Mouse (Mus musculus) limb, embryonic 15.5 days (tissue): ENCODE results near the gene 2410002F23Rik. TPM values are rescaled to one million over a fixed set of nuclear protein-coding genes. Genes with fewer than 3 reads are reported as not detected.
A peak's percentile ranks its signal among the peaks of the same experiment; 100 is the strongest.
"Not testable (repeated sequence)": the region's sequence is repeated elsewhere in the genome, so short reads cannot be mapped to it uniquely, and the experiment has no call there.

Source experiments
- ATAC-seq: fragments of 200-750 bp; cut with Nextera tagmentation; 2 replicates; pipeline ENCODE4 v1.8.0; 2017; ENCODE audit warnings: low read depth, moderate TSS enrichment; ENCODE audit not compliant: insufficient number of reproducible peaks, low FRiP score, low TSS enrichment
- H3K27ac ChIP-seq: fragments of 300-500 bp; sonication (generic); 2 replicates; pipeline ENCODE4 v1.5.1; 2015; ENCODE audit warnings: moderate library complexity, mild to moderate bottlenecking, inconsistent platforms
- H3K27me3 ChIP-seq: fragments of 300-500 bp; sonication (generic); 2 replicates; pipeline ENCODE4 v1.6.1; 2015; ENCODE audit warnings: inconsistent platforms
- H3K36me3 ChIP-seq: fragments of 300-500 bp; sonication (generic); 2 replicates; pipeline ENCODE4 v1.6.1; 2015; ENCODE audit warnings: inconsistent platforms
- H3K4me1 ChIP-seq: fragments of 300-500 bp; sonication (generic); 2 replicates; pipeline ENCODE4 v1.6.1; 2015; ENCODE audit warnings: inconsistent platforms
- H3K4me2 ChIP-seq: fragments of 300-500 bp; sonication (generic); 2 replicates; pipeline ENCODE4 v1.6.1; 2015; ENCODE audit warnings: mild to moderate bottlenecking, inconsistent platforms
- H3K4me3 ChIP-seq: fragments of 300-500 bp; sonication (generic); 2 replicates; pipeline ENCODE4 v1.5.1; 2015; ENCODE audit warnings: mild to moderate bottlenecking, inconsistent platforms
- H3K9ac ChIP-seq: fragments of 300-500 bp; sonication (generic); 2 replicates; pipeline ENCODE4 v1.6.1; 2015; ENCODE audit warnings: inconsistent platforms
- H3K9me3 ChIP-seq: fragments of 300-500 bp; sonication (generic); 2 replicates; pipeline ENCODE4 v1.6.1; 2016; ENCODE audit warnings: inconsistent platforms
- WGBS: fragments of 180-500 bp; shearing (Covaris S2); methylation state at CpG from one replicate; pipeline ENCODE4 v1.1.7; 2015; 5-methylcytosine and 5-hydroxymethylcytosine counted together
- polyA plus RNA-seq: library from polyadenylated mRNA; unstranded; fragments of >200 nt; fragmentation: Nextera tagmentation; extraction: Ambion mirVana; gene quantifications from 2 replicates; pipeline ENCODE4 v1.2.1, GENCODE M21; 2015

The 2410002F23Rik gene
- polyA plus RNA-seq, 1 experiment from 2014 or later, result 183 TPM

DNA sequence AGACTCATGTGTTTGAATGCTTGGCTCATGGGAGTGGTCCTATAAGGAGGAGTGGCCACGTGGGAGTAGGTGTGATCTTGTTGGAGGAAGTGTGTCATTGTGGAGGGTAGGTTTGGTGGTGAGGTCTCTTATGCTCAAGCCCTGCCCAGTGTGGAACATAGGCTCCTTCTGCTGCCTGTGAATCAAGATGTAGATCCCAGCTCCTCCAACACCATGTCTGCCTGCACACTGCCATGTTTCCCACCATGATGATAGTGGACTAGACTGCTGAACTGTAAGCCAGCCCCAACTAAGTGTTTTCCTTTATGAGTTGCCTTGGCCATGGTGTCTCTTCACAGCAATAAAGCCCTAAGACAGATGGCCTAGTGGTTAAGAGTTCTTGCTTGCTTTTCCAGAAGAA, 2.4 kb upstream of the 2410002F23Rik start:
- WGBS, result 48% methylated on average over 1 of the region's 1 CpGs
- H3K4me1 ChIP-seq, result peaks cover 12% of the 10 kb centered on the region
- H3K9me3 ChIP-seq, result no peaks in the 10 kb centered on the region
- H3K27me3 ChIP-seq, result no peaks in the 10 kb centered on the region
- no peak overlapping the region for H3K4me2 ChIP-seq
- no peak overlapping the region for H3K27ac ChIP-seq
- H3K36me3 ChIP-seq, result peaks cover 10% of the 10 kb centered on the region
- no peak for ATAC-seq
- H3K9ac ChIP-seq, result no peak overlapping the region
- H3K4me3 ChIP-seq, result no peak overlapping the region

DNA sequence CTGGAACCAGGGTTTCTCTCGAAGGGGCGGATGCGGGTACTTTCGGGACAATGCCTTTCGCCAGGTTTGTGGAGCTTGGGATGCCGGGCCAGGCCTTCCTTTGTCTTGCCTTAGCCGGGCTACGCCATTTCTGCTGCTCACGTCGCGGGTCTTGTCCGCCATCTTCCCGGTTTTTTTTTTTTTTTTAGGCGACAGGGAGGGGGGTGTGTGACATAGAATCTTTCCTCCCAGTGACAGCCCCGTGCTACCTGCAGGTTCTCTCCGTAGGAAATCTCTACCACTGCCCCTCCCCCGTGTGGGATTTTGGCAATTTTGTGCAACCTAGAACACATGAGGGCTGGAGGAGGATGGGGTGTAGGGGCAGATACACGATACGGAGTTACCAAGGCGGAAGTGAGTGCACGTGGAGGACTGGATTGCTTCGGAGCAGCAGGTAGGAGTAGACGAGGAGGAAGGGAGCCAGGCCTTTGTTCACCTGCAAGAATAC, 505 bp downstream of the 2410002F23Rik start:
- peak overlapping the region; percentile 99 for H3K27ac ChIP-seq
- H3K4me3 ChIP-seq, result peak overlapping the region; percentile 74
- no peaks in the 10 kb centered on the region for H3K27me3 ChIP-seq
- peaks cover 16% of the 10 kb centered on the region for H3K4me1 ChIP-seq
- no peaks in the 10 kb centered on the region for H3K9me3 ChIP-seq
- 0 out of 2 replicates have a peak, but pooled peaks have one; percentile 0 for ATAC-seq
- peak overlapping the region; percentile 92 for H3K9ac ChIP-seq
- peak overlapping the region; percentile 67 for H3K4me2 ChIP-seq
- WGBS, result 0% methylated on average over 23 of the region's 23 CpGs
- peaks cover 35% of the 10 kb centered on the region for H3K36me3 ChIP-seq

GRCm38 (mm10) chr7:44247971-44248370, 1.4 kb downstream of the 2410002F23Rik start:
- Histone ChIP-seq H3K27me3 (no peaks in the 10 kb centered on the region), H3K4me2 (peak overlapping the region; percentile 67), H3K9ac (0 out of 2 replicates have a peak overlapping the region, but pooled peaks have one; percentile 92), H3K36me3 (peaks cover 45% of the 10 kb centered on the region), H3K27ac (no peak overlapping the region), H3K9me3 (no peaks in the 10 kb centered on the region), H3K4me1 (peaks cover 16% of the 10 kb centered on the region), H3K4me3 (peak overlapping the region; percentile 74)
- 84% methylated on average over 2 of the region's 2 CpGs for WGBS
- no peak for ATAC-seq

- Histone ChIP-seq H3K4me3 (no peak overlapping the region), H3K4me2 (no peak overlapping the region), H3K4me1 (peaks cover 16% of the 10 kb centered on the region), H3K9ac (no peak overlapping the region), H3K36me3 (peaks cover 56% of the 10 kb centered on the region), H3K9me3 (no peaks in the 10 kb centered on the region), H3K27ac (no peak overlapping the region), H3K27me3 (no peaks in the 10 kb centered on the region)
- 90% methylated on average over 4 of the region's 4 CpGs for WGBS
- no peak for ATAC-seq
These were observed 2.7 kb downstream of the 2410002F23Rik start for GRCm38 (mm10) chr7:44249248-44249647.

DNA sequence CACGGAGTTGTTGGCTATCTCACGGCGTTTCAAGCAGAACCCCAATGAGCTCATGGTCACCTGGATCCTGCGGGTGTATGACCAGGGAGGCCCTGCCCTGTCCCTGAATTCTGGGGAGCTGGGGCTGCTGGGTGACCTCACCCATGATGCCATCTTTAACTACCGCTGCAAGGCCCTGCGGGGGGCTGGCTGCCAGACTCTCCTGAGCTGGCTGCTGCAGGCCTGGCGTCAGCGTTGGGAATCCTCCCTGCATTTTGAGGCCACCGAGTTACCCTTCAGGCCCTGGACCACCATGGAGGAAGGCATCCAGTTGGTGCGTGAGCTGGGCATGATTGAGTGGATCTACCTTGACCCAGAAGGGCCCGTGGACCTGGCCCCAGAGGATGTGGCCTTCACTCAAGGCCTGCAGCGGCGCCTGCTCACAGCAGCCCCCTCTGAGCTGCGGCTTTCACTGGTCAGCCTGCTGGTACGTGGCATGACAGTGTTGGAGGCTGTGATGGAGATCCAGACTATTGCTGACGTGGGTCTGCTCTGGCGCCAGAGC, 4.3 kb downstream of the 2410002F23Rik start:
- H3K4me2 ChIP-seq, H3K9ac ChIP-seq, H3K27ac ChIP-seq, H3K27me3 ChIP-seq, ATAC-seq, H3K9me3 ChIP-seq, H3K4me3 ChIP-seq: not testable (repeated sequence)
- Histone ChIP-seq H3K36me3 (peaks cover 56% of the 10 kb centered on the region), H3K4me1 (peaks cover 11% of the 10 kb centered on the region)
- 90% methylated on average over 17 of the region's 17 CpGs for WGBS

GRCm38 (mm10) chr7:44253023-44253616, 6.6 kb downstream of the 2410002F23Rik start:
- peak overlapping the region; percentile 33 for H3K27ac ChIP-seq
- peaks cover 54% of the 10 kb centered on the region for H3K36me3 ChIP-seq

DNA sequence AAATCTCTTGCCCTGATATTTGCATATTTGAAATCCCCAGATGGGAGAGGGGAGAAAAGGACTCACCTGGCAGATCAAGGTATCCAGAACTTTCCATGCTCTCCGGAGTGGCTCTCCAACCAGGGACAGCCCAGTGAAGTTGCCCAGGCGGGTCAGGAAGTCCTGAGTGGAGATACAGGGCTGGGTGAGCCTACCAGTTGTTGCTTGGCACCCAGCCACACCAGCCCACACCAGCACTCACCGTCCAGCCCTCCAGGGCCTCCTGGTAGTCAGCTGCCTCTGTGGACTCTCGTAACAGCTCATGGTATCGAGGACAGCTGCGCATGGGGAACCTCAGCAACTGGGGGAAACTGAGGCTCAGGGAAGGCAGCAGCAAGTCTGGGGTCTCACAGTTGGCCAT, 8.4 kb downstream of the 2410002F23Rik start:
- Histone ChIP-seq H3K4me1 (peaks cover 3% of the 10 kb centered on the region; the same call in 1 of the 2 replicates), H3K4me3 (no peak overlapping the region), H3K9me3 (no peaks in the 10 kb centered on the region), H3K36me3 (peaks cover 37% of the 10 kb centered on the region), H3K27ac (peak overlapping the region; percentile 27; the same call in 1 of the 2 replicates), H3K27me3 (no peaks in the 10 kb centered on the region), H3K4me2 (no peak overlapping the region), H3K9ac (no peak overlapping the region)
- WGBS, result 75% methylated on average over 6 of the region's 6 CpGs
- no peak for ATAC-seq

More at GRCm38 (mm10) chr7:44253023-44253616, 6.6 kb downstream of the 2410002F23Rik start:
- H3K9me3 ChIP-seq, result no peaks in the 10 kb centered on the region
- no peak for ATAC-seq
- H3K4me1 ChIP-seq, result peaks cover 6% of the 10 kb centered on the region
- H3K27me3 ChIP-seq, result no peaks in the 10 kb centered on the region
- no peak overlapping the region for H3K4me2 ChIP-seq
- no peak overlapping the region for H3K9ac ChIP-seq
- 64% methylated on average over 15 of the region's 15 CpGs for whole genome bisulfite sequencing
- no peak overlapping the region for H3K4me3 ChIP-seq

DNA sequence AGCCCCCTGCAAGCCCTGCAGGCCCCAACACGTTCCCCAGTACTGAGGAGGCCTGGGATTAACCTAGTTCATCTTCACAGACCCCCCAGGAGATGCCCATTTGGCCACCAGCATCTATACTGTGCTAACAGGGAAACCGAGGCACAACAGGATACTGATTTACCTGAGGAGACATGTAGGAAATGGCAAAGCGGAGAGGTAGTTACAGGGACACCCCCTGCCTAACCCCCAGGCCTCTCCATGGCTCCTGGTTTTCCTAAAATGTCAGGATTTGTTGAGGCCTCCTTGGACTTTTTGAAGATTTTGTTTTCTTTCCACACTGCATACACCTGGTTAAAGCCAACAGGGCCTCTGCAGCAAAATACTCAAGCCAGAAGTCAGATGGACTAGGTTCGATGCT, 10.8 kb downstream of the 2410002F23Rik start, which contains the start of gene Acp4:
Gene Acp4, minus strand, starts transcription at position 101 of the 400 bp plus-strand sequence.
- H3K9ac ChIP-seq, result no peak within 1 kb of the TSS
- H3K4me2 ChIP-seq, result no peak within 1 kb of the TSS
- H3K27ac ChIP-seq, result no peak within 1 kb of the TSS
- H3K4me3 ChIP-seq, result no peak within 1 kb of the TSS
- H3K27me3 ChIP-seq, result peaks cover 16% of the 10 kb centered on the region
- H3K36me3 ChIP-seq, result peaks cover 19% of the 10 kb centered on the region
- ATAC-seq, result no peak
- H3K4me1 ChIP-seq, result no peaks in the 10 kb centered on the region; the same call in 1 of the 2 replicates
- WGBS, result 73% methylated on average over 4 of the region's 4 CpGs
- H3K9me3 ChIP-seq, result no peaks in the 10 kb centered on the region

DNA sequence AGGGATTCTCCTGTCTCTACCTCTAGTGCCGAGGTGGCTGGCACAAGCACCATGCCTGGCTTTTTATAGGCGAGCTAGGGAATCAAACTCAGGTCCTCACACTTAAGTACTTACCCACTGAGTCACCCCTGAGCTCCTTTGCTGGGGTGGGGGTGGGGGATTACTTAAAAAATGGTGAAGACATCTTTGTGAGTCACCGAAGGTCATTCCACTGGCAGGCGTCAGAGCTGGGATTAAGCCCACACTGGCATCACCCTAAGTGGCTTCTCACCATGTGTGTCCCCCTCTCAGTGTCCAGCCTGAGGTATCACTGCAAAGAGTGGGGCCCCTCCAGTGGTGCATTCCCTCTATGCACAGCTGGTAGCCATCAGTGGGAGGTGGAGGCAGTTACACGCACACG, 13.9 kb downstream of the 2410002F23Rik start:
- H3K27ac ChIP-seq, result no peak overlapping the region
- H3K4me3 ChIP-seq, result no peak overlapping the region
- no peaks in the 10 kb centered on the region for H3K9me3 ChIP-seq

DNA sequence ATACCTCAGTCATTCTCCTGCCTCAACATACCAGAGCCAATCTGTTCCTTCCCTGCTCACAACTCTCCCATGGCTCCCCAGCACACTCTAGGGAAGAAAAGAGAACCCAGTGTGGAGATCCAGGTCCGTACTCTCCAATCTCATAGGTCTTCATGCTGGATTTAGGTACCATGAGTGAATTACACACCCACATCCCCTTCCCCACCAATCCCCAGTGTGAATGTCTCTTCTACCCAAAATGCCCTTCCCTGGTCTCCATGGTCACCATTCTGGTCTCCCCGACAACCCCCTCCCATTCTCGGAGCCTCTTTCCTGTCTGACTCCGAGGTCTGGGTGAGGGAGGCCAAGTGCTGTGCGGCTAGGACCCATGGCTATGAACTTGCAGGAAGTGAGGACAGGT, 14.6 kb downstream of the 2410002F23Rik start, which contains the start of gene Gm15517:
Gene Gm15517, plus strand, starts transcription at position 301 of the 400 bp plus-strand sequence.
- peaks cover 36% of the 10 kb centered on the region for H3K27me3 ChIP-seq
- no peaks in the 10 kb centered on the region for H3K36me3 ChIP-seq
- H3K4me3 ChIP-seq, result no peak within 1 kb of the TSS
- no peak within 1 kb of the TSS for H3K4me2 ChIP-seq
- WGBS, result 60% methylated on average over 5 of the region's 5 CpGs
- ATAC-seq, result no peak
- no peak within 1 kb of the TSS for H3K9ac ChIP-seq
- H3K4me1 ChIP-seq, result peaks cover 7% of the 10 kb centered on the region; the same call in 1 of the 2 replicates
- H3K9me3 ChIP-seq, result no peaks in the 10 kb centered on the region
- H3K27ac ChIP-seq, result no peak within 1 kb of the TSS

More for the DNA sequence above, 13.9 kb downstream of the 2410002F23Rik start:
- H3K9ac ChIP-seq, result no peak overlapping the region
- no peak overlapping the region for H3K4me2 ChIP-seq
- ATAC-seq, result no peak
- peaks cover 36% of the 10 kb centered on the region for H3K27me3 ChIP-seq
- no peaks in the 10 kb centered on the region for H3K36me3 ChIP-seq
- H3K4me1 ChIP-seq, result peaks cover 7% of the 10 kb centered on the region; the same call in 1 of the 2 replicates
- 68% methylated on average over 6 of the region's 6 CpGs for WGBS

GRCm38 (mm10) chr7:44262791-44263643, 16.5 kb downstream of the 2410002F23Rik start:
- 2% methylated on average over 34 of the region's 34 CpGs for WGBS
- peak overlapping the region; percentile 17 for H3K4me3 ChIP-seq
- no peak overlapping the region for H3K9ac ChIP-seq
- peaks cover 36% of the 10 kb centered on the region for H3K27me3 ChIP-seq
- H3K4me1 ChIP-seq, result peaks cover 7% of the 10 kb centered on the region; the same call in 1 of the 2 replicates
- peak overlapping the region; percentile 38 for H3K4me2 ChIP-seq
- H3K27ac ChIP-seq, result no peak overlapping the region
- H3K9me3 ChIP-seq, result no peaks in the 10 kb centered on the region
- no peaks in the 10 kb centered on the region for H3K36me3 ChIP-seq
- ATAC-seq, result peak; percentile 54; the same call in 1 of the 2 replicates
